Mouse (Mus musculus) liver, embryonic 14.5 days (tissue): ENCODE measurements around the gene Tenm2. TPM values are rescaled to one million over a fixed set of nuclear protein-coding genes. Genes with fewer than 3 reads are reported as not detected.

Experiments used
- ATAC-seq: fragments of 200-750 bp; cut with Nextera tagmentation; 2 replicates; pipeline ENCODE4 v1.8.0; 2017; ENCODE audit warnings: moderate number of reproducible peaks, mild to moderate bottlenecking, moderate library complexity; ENCODE audit not compliant: insufficient read depth
- DNase-seq, 3 experiments: peaks; one replicate each; pipeline ENCODE4 v3.0.0-alpha.2; 2012 to 2013; ENCODE audit warnings: low read depth in 3 of 3, low spot score in 3 of 3
- H3K27ac ChIP-seq: fragments of 300-500 bp; sonication (generic); 2 replicates; pipeline ENCODE4 v1.5.1; 2014; ENCODE audit warnings: moderate library complexity, mild to moderate bottlenecking, control low read depth, inconsistent platforms
- H3K27me3 ChIP-seq: fragments of 300-500 bp; sonication (generic); 2 replicates; pipeline ENCODE4 v1.6.1; 2014; ENCODE audit warnings: mild to moderate bottlenecking, low read length, moderate library complexity; ENCODE audit not compliant: control insufficient read depth, insufficient read depth
- H3K36me3 ChIP-seq: fragments of 300-500 bp; sonication (generic); replicated peaks from 2 replicates; pipeline ENCODE4 v1.6.1; 2014; ENCODE audit warnings: low read depth; ENCODE audit not compliant: control insufficient read depth, insufficient read depth
- H3K4me1 ChIP-seq, 2 experiments: fragments of 200-500 bp in 1 of 2; fragments of 300-500 bp in 1 of 2; sonication (generic) in 1 of 2; replicated peaks; 2 replicates each; pipeline ENCODE4 v1.6.1; 2012 to 2014; ENCODE audit warnings: antibody characterized with exemption in 1 of 2, inconsistent platforms in 1 of 2, low read length in 1 of 2; ENCODE audit not compliant: control insufficient read depth in 2 of 2, insufficient read depth in 2 of 2
- H3K4me2 ChIP-seq: fragments of 300-500 bp; sonication (generic); 2 replicates; pipeline ENCODE4 v1.6.1; 2014; ENCODE audit warnings: low read depth, mild to moderate bottlenecking, control low read depth, moderate library complexity
- H3K4me3 ChIP-seq, 2 experiments: fragments of 200-500 bp in 1 of 2; fragments of 300-500 bp in 1 of 2; sonication (generic) in 1 of 2; 2 replicates each; pipeline ENCODE4 v1.5.1; 2012 to 2014; ENCODE audit warnings: low read depth in 2 of 2, low read length in 2 of 2, mild to moderate bottlenecking in 2 of 2, control low read depth in 1 of 2, inconsistent platforms in 1 of 2, moderate library complexity in 1 of 2; ENCODE audit not compliant: insufficient read depth in 1 of 2
- H3K9ac ChIP-seq: fragments of 300-500 bp; sonication (generic); replicated peaks from 2 replicates; pipeline ENCODE4 v1.6.1; 2014; ENCODE audit warnings: mild to moderate bottlenecking, control low read depth, moderate library complexity
- H3K9me3 ChIP-seq: fragments of 300-500 bp; sonication (generic); 2 replicates; pipeline ENCODE4 v1.6.1; 2016; ENCODE audit warnings: low read length, mixed read lengths; ENCODE audit not compliant: control insufficient read depth
- CTCF ChIP-seq: IDR thresholded peaks from 2 replicates; pipeline ENCODE4 v1.5.1; 2016; ENCODE audit warnings: antibody characterized with exemption, low read depth, control low read depth
- EP300 ChIP-seq: IDR thresholded peaks from 2 replicates; pipeline ENCODE4 v1.6.1; 2016; ENCODE audit warnings: antibody characterized with exemption, low read depth
- WGBS: fragments of 180-500 bp; shearing (Covaris S2); extraction: QIAGEN DNeasy Blood & Tissue Kit; methylation state at CpG from one replicate; pipeline ENCODE4 v1.1.7; 2014; ENCODE audit not compliant: insufficient replicate concordance; 5-methylcytosine and 5-hydroxymethylcytosine counted together
- polyA plus RNA-seq, 2 experiments: library from polyadenylated mRNA; depleted of rRNA in 1 of 2; stranded (reverse) in 1 of 2; unstranded in 1 of 2; fragments of >200 nt; fragmentation: Nextera tagmentation in 1 of 2; extraction: Ambion mirVana in 1 of 2; gene quantifications; 2 replicates each; pipeline versions ENCODE4 v1.2.1 to v1.2.3; 2012 to 2014

The Tenm2 gene
- polyA plus RNA-seq, 2 experiments, result 0.06 TPM; not detected in 1

GRCm38 (mm10) chr11:36526381-36526780 is 709.4 kb downstream of the Tenm2 start:
- H3K9ac ChIP-seq, result no peak overlapping the region
- peak; percentile 86 for TF ChIP-seq CTCF
- no peak for TF ChIP-seq EP300
- no peak overlapping the region for H3K27ac ChIP-seq
- WGBS, result 8% methylated on average over 8 of the region's 8 CpGs
- no peaks in the 10 kb centered on the region for H3K4me1 ChIP-seq
- H3K36me3 ChIP-seq, result no peaks in the 10 kb centered on the region
- H3K27me3 ChIP-seq, result no peaks in the 10 kb centered on the region
- no peak overlapping the region for H3K4me2 ChIP-seq
- no peak overlapping the region for H3K4me3 ChIP-seq
- no peaks in the 10 kb centered on the region for H3K9me3 ChIP-seq
- ATAC-seq, result no peak
- peak; percentile 2 to 7 (median 7) for DNase-seq

DNA sequence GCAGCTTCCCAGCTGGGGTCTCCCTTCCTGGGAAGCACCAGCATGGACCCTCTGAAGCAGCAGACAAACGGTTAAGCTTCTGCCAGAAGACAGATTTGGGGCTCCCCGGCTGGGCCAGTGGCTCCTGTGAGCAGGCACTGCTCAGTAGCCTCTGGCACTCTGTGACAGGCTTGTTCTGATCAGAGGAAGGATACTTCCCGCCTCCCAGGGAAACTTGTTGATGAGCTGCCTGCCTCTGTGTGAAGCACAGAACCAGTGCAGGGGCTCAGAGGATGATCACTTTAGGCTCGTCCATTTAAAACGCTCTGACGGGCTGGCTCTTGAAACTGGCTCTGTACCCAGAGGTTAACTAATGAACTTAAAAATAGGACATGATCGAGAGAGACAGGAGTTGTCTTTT is 723.3 kb downstream of the Tenm2 start:
- TF ChIP-seq EP300 (no peak), CTCF (no peak)
- no peaks in the 10 kb centered on the region for H3K4me1 ChIP-seq
- no peak overlapping the region for H3K9ac ChIP-seq
- 32% methylated on average over 7 of the region's 7 CpGs for WGBS
- H3K4me3 ChIP-seq, result no peak overlapping the region
- no peak overlapping the region for H3K4me2 ChIP-seq
- ATAC-seq, result no peak
- no peak overlapping the region for H3K27ac ChIP-seq
- H3K9me3 ChIP-seq, result no peaks in the 10 kb centered on the region
- no peaks in the 10 kb centered on the region for H3K27me3 ChIP-seq
- H3K36me3 ChIP-seq, result no peaks in the 10 kb centered on the region
- no peak for DNase-seq

DNA sequence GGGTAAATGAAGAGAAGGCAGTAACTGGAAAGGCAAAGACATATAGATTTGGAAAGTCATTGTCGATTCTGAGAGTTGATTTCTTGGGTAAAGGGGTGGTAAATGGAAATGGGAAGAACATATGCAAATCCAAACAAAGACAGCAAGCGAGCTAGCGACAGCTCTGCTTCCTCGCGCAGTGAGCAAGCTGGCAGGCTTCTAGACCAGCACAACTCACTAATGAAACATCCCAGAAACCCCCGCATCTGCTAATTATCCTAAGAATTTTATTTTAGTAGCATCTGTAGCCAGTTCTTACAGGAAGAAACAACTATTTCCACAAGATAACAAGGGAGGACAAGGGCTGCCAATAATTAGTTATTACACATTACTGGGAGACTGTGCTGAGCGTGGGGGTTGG is 727.5 kb downstream of the Tenm2 start:
- 52% methylated on average over 7 of the region's 7 CpGs for WGBS
- TF ChIP-seq CTCF (no peak), EP300 (no peak)
- ATAC-seq (no peak), DNase-seq (no peak)
- H3K4me3 ChIP-seq, result no peak overlapping the region
- H3K36me3 ChIP-seq, result no peaks in the 10 kb centered on the region
- H3K4me1 ChIP-seq, result no peaks in the 10 kb centered on the region
- H3K9me3 ChIP-seq, result no peaks in the 10 kb centered on the region
- no peak overlapping the region for H3K27ac ChIP-seq
- H3K4me2 ChIP-seq, result no peak overlapping the region
- no peak overlapping the region for H3K9ac ChIP-seq
- H3K27me3 ChIP-seq, result no peaks in the 10 kb centered on the region

DNA sequence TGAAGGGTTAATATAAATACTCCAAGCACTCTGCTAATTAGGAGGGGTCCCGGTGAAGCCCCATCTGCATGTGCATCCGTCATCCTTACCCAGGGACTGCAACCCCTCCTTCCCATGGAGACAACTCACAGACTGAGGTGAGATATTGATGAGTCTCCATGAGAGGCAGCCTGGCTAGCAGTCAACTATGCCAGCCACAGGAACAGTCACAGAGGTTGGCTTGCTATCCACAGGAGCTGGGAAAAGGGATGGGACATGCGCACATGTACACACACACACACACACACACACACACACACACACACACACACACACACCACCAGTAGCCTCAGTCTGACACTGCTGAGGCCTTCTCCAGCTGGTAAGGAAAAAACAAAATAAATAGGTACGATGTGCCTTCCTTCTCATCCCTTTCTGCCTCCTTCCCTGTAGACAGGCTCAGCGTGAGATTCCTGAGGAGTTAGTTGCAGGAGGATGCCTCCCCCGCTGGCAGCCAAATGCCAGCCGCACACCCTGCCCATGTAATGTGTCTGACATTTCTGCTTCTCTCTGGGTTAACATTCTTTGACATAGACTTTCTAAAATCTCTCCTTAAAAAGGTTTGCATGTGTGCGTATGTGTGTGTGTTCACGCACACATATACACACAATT is 740.7 kb downstream of the Tenm2 start:
- H3K36me3 ChIP-seq, result no peaks in the 10 kb centered on the region
- H3K4me3 ChIP-seq, result no peak overlapping the region
- H3K9me3 ChIP-seq, result no peaks in the 10 kb centered on the region
- H3K27ac ChIP-seq, result no peak overlapping the region
- no peaks in the 10 kb centered on the region for H3K4me1 ChIP-seq
- no peak for TF ChIP-seq EP300
- no peak for TF ChIP-seq CTCF
- DNase-seq (no peak), ATAC-seq (no peak)
- no peak overlapping the region for H3K4me2 ChIP-seq
- 58% methylated on average over 9 of the region's 9 CpGs for WGBS
- no peak overlapping the region for H3K9ac ChIP-seq
- H3K27me3 ChIP-seq, result no peaks in the 10 kb centered on the region

GRCm38 (mm10) chr11:36492274-36492673 is 743.5 kb downstream of the Tenm2 start:
- no peak overlapping the region for H3K27ac ChIP-seq
- no peaks in the 10 kb centered on the region for H3K4me1 ChIP-seq
- no peak for TF ChIP-seq CTCF
- H3K9ac ChIP-seq, result no peak overlapping the region
- H3K27me3 ChIP-seq, result no peaks in the 10 kb centered on the region
- no peak overlapping the region for H3K4me3 ChIP-seq
- DNase-seq (no peak), ATAC-seq (no peak)
- 77% methylated on average over 6 of the region's 6 CpGs for WGBS
- H3K9me3 ChIP-seq, result no peaks in the 10 kb centered on the region
- H3K4me2 ChIP-seq, result no peak overlapping the region
- H3K36me3 ChIP-seq, result no peaks in the 10 kb centered on the region
